Mouse (Mus musculus): Measurements from ENCODE around the gene Fos.

DNA sequence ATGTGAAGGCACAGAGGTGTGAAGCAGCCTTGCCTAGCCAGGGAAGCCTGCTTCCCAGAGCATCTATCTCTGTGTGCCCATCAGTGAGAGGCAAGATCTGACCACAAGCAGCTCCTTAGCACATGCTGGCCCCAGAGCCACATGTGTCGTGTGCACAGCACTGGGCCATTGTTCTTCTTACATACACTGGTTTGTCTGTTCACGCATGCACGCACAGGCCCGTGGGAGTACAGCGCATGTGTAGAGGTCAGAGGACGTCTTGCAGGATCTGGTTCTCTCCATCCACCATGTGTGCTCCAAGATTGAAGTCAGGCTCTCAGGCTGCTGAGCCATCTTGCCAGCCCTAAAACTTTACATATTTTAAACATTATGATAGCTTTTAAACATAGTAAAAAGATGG lies 47.4 kb downstream of the Fos start:
- TF ChIP-seq EP300 (optimal IDR thresholded peaks at IDR 0.05) (no peak), CTCF (IDR thresholded peaks at IDR 0.05; ENCODE audit: low read depth) (no peak)
